Mouse (Mus musculus) gastrocnemius, postnatal 10 days (tissue): ENCODE measurements around the gene Tlx2. TPM values are rescaled to one million over a fixed set of nuclear protein-coding genes. Genes with fewer than 3 reads are reported as not detected.
A peak's percentile ranks its signal among the peaks of the same experiment; 100 is the strongest.

Experiments used
- DNase-seq: peaks from one replicate; pipeline ENCODE4 v3.0.0; 2021; ENCODE audit warnings: mixed read lengths
- long read RNA-seq, 2 experiments: library from polyadenylated mRNA; stranded (forward); transcript quantifications; one replicate each; pipeline ENCODE4 v2.0.0; 2021
- total RNA-seq, 2 experiments: library from RNA; stranded (reverse); gene quantifications; 2 replicates each; pipeline ENCODE4 v1.2.3; 2021

Gene Tlx2
- total RNA-seq, result not detected
- long read RNA-seq, experiment 1, result 0 reads
- long read RNA-seq, experiment 2, result 0 reads

DNA sequence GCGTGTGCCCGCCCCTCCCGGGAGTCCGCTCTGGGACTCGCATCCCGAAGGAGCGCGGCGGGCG is at the start of gene Tlx2:
Gene Tlx2 (minus strand): TSS at position 47 of the 64 bp plus-strand sequence.
- DNase-seq, result no peak

DNA sequence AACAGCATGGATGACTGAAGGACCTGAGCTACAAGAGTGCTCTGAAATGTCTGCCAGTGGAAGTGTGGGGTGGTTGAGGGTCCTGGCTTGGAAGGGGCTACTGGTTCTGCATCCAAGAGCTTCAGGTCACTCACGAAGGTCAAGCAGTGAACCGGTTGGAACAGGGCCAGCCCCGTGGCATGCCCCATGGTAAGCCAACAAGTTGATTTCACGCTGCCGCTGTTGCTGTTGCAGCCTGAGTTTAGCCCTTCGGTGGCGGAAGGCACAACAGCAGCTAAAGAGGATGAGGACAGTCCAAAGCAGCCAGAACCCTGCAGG is 49.6 kb upstream of the Tlx2 start:
- no peak for DNase-seq

DNA sequence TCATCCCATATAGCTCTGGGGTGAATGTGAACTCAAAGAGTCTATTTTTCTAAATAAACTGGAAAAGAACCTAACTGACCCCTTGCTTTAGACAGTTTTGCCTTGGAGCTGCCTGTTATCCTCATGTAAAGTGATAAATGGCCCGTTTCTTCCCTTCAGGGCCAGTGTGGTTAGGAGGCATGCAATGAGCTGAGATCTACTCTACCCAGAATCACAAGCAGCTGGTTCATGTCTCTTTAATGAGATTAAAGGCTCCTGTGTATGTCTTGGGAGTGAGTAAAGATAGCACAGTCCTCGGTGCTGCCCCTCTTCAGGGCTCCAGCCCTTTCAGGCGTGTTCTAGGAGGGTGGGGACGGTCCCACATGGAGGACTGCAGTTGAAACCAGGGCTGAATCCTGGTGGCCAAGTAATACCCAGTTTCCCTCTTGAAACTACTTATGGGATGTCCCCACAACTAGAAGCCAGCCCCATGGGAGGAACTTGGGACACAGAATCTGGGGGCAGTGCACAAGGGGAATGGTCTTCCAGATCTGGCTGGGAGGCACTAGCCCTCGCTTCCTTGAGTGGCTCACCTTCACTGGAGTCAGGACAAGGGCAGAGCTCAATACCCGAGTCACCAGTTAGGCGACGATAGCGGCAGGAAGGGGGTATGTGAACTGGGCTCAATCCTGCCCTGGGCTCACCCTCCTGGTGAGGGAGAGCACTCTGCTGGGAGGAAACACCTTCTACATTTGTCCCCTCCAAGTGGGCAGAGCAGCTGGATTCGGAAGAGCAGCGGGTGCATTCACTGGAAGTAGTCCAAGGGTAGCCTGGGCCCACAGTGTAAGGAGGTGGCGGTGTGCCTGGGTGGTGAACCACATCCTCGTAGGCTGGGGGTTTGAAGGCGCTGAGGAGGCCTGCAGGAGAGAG is 49.0 kb upstream of the Tlx2 start:
- no peak for DNase-seq

DNA sequence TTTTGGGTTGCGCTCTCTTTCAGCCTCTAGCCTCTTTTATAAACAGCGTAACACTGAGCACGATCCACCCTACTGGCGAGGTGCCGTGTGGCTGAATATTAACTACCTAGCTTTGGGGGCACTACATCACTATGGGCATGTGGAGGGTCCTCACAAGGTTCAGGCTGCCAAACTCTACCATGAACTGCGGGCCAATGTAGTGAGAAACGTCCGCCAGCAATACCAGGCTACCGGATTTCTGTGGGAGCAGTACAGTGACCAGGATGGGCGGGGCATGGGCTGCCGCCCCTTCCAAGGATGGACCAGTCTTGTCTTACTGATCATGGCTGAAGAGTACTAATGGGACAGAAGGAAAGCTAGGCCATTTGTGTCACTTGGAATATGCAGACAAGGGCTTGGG is 48.3 kb upstream of the Tlx2 start:
- DNase-seq, result no peak

DNA sequence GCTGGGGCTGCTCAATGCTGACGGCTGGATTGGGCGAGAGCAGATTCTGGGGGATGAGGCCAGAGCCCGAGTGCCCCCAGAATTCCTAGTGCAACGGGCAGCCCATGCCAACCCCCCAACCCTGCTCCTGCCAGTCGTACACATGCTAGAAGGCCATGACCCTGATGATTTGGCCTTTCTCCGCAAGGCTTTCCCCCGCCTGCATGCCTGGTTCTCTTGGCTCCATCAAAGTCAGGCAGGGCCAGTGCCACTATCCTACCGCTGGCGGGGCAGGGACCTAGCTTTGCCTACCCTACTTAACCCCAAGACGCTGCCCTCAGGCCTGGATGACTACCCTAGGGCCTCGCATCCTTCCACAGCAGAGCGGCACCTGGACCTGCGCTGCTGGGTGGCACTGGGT is 47.5 kb upstream of the Tlx2 start:
- DNase-seq, result no peak

DNA sequence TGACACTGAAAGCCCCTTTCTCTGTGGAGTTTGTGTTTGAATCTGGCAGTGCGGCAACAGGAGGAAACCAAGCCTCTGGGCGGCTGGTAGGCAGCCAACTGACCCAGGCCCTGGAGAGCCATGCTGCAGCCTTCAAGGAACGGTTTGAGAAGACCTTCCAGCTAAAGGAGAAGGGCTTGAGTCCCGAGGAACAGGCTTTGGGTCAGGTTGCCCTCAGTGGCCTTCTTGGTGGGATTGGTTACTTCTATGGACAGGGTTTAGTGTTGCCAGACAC is 47.0 kb upstream of the Tlx2 start:
- no peak for DNase-seq

DNA sequence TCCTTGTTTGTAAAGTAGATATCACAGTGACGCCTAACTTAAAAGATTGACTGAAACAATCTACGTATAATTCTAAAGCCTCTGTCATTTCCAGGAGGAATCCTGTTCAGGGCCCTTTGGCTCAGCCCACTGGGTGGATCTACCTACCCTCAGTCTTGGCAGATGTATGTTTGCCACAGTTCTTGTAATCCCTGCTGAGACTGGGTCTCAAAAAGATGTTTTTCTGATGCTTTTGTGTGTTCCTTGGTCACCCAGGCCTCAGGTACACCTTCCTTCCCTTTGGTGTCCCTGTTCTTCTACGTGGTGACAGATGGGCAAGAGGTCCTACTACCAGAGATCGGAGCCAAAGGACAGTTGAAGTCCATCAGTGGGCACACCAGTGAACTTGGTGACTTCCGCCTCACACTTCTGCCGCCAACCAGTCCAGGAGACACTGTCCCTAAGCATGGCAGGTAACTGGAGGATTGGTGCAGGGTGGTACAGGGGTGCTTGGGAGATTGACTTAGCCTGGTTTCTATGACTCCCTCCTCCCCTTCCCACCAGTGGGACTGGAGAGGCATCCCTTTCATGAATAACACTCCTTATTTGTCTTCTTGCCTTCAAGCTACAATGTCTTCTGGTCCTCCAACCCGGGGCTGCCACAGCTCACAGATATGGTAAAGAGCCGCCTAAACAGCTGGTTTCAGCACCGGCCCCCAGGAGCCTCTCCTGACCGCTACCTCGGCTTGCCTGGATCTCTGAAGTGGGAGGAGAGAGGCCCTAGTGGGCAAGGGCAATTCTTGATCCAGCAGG is 46.5 kb upstream of the Tlx2 start:
- DNase-seq, result no peak

DNA sequence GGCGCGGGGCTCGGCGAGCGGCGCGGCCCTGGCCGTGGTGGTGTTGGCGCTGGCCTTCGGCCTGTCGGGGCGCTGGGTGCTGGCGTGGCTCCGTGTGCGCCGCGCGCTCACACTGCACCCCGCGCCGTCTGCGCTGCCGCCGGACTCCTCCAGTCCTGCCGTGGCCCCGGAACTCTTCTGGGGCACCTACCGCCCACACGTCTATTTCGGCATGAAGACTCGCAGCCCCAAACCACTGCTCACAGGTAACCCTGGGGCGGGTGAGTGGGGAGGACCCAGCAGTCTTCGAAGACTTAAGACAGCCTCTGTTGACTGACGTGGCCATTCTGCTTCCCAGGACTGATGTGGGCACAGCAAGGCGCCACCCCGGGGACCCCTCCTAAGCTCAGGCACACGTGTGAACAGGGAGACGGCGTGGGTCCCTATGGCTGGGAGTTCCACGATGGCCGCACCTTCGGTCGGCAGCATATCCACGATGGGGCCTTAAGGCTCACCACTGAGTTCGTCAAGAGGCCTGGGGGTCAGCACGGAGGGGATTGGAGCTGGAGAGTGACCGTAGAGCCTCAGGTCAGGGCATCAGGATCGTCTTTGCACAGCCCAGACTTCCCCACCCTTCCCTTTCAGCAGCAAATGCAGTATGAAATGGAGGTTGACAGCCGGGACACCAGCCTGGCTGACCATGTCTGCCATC is 45.7 kb upstream of the Tlx2 start:
- no peak for DNase-seq

DNA sequence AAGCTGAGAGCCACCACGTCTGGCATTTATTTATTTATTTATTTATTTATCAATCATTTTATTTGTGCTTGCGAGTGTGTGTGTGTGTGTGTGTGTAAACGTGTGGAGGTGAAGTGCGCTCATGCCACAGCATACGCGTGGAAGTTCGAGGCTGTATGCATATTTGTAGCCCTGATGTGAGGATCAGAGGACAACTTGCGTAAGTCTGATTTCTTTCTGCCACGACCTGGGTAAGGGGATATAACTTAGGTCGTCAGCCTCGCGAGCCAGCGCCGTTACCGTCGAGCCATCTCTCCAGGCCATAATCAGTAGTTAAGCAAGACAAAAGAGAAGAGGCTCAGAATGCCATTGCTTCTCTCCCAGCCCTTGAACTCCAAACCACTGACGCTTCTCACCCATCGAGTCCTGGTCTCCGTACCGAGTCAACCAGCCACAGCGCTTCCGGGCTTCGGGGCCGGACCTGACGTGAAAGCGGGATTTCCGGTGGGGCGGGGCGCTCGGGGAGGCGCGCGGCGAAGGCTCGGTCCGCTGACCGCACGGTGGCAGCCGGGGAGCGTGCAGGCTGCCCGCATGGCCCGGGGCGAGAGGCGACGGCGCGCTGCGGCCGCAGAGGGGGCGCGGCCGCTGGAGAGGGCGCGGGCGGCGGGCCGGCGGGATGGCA is 45.0 kb upstream of the Tlx2 start, which contains the start of gene Mogs:
Gene Mogs (plus strand): TSS at position 486 of the 661 bp plus-strand sequence.
- DNase-seq, result peak; percentile 94

DNA sequence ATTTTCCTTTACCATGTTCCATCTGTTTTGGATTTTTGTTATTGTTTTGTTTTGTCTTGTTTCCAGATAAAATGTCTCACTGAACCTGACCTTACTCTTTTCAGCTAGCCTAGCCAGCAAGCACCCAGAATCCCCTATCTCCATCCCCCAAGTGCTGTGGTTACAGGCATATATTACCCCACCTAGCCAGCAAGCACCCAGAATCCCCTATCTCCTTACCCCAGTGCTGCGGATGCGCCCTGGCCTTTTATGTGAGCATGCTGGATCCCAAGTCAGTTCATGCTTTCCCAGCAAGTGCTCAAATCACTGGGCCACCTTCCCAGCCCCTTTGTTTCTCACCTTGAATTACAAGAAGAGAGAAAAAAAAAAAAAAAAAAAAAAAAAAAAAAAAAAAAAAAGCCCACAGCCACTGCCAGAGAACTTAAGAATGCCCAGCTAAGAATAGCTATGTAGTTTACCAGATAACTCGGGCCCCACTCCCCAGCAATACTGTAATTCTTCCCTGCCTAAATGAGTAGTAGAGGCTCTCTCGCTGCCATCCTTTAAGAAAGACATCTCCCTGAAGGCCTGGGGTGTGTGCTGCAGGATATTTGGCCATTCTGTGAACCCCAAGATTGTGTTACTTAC is 41.5 kb upstream of the Tlx2 start:
- DNase-seq, result no peak

DNA sequence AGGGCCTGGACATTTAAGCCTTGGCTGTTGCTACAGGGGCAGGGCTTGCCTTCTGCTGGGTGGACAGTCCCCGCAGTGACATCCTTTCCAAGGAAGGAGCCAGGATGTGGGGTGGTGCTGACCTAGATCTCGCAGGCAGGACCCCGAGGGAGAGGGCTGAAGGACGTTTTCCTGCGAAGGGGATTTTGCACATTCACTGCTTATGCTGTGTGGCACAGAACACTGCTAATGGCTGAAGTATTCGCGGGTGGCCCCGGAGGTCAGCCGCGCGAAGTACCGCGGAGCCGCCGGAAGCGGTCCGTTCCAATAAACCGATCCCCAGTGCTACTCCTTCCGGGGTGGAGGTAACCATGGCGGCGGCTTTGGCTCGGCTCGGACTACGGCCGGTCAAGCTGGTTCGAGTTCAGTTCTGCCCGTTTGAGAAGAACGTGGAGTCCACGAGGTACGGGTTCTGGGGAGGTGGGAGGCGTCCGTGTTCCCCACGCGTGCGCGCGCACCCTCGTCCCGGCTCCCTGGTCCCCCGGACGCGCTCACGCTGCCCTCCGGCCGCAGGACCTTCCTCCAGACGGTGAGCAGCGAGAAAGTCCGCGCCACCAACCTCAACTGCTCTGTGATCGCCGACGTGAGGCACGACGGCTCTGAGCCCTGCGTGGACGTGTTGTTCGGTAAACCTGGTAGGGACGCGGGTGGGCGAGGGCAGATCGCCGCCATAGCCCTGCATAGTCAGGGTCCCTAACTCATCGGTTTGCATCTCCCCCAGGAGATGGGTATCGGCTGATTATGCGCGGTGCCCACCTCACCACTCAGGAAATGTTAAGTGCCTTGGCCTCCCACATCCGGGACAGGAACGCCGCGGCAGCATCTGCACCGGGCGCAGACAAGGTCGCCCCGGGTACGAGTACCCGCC is 38.9 kb upstream of the Tlx2 start, which contains the start of gene Mrpl53:
Gene Mrpl53 (plus strand): TSS at position 279 of the 907 bp plus-strand sequence.
- DNase-seq, result peak; percentile 84

DNA sequence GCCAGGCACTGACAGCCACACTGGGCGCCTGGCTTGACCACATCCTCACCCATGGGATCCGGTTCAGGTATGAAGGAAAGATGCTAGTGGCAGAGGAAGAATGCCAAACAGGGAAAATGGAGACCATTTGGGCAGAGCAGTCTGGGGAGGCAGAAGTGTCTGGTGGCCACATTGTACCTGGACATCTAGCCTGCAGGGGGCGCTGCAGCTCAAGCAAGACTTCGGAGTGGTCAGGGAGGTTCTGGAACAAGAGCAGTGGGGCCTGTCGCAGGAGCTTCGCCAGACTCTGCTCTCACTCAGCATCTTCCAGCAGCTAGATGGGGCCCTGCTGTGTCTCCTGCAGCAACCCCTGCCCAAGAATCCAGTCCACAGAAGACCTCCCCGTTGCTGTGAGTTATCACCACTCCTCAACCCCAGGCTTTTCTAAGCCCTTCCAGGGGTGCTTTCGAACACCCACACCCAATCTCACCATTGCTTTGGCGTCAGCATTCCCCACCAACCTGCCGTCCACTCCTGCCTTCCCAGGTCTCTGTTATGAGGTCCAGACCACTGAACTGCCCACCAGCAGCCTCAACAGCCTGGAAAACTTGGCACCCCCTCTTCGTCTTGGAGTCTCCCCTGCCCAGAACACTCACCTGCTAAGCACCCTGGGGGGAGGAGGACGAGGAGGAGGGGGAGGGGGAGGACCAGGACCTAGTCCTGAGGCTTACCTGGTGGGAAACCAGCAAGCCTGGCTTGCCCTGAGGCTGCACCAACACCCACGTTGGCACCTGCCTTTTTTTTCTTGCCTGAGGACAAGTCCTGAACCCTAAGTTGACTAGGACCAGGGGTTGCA is 37.7 kb upstream of the Tlx2 start:
- peak; percentile 88 for DNase-seq

DNA sequence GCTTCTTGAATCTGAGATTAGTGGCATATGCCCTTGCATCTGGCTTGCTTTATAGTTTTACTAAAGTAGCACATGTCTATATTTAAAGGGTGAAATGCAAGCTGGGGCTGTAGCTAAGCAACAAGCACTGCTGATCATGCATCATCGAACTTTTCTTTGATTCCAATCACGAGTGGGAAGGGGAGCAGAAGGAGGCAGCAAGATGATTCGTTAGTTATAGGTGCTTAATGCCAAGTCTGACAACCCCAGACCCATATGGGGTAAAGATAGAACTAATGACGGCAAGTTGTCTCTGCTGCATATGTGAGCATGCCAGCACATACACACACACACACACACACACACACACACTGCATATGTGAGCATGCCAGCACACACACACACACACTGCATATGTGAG is 34.1 kb upstream of the Tlx2 start:
- DNase-seq, result no peak

DNA sequence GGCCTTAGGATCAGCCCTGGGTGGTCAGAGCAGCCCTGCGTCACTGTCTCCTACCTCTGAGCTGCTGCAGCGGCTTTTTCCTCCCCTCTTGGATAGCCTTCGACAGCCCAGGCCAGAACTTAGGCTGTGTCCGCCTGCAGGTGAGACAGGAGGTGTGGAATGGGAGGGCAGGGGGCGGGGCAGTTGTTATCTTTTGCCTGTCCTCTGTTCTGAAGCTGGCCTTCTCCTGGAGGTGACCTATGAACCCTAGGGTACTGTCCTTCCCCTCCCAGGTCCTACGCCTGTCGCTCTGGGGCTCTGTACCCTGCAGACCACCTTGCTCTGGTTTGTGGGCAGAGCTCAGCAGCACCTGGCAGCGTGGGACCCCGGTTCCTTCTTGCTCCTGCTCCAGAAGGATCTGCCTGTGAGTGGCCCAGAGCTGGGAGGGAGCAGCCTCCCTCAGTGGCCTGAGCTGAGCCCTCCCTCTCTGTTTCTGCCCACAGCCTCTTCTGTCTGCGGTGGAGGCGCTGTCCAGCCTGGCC is 33.1 kb upstream of the Tlx2 start:
- DNase-seq, result no peak

DNA sequence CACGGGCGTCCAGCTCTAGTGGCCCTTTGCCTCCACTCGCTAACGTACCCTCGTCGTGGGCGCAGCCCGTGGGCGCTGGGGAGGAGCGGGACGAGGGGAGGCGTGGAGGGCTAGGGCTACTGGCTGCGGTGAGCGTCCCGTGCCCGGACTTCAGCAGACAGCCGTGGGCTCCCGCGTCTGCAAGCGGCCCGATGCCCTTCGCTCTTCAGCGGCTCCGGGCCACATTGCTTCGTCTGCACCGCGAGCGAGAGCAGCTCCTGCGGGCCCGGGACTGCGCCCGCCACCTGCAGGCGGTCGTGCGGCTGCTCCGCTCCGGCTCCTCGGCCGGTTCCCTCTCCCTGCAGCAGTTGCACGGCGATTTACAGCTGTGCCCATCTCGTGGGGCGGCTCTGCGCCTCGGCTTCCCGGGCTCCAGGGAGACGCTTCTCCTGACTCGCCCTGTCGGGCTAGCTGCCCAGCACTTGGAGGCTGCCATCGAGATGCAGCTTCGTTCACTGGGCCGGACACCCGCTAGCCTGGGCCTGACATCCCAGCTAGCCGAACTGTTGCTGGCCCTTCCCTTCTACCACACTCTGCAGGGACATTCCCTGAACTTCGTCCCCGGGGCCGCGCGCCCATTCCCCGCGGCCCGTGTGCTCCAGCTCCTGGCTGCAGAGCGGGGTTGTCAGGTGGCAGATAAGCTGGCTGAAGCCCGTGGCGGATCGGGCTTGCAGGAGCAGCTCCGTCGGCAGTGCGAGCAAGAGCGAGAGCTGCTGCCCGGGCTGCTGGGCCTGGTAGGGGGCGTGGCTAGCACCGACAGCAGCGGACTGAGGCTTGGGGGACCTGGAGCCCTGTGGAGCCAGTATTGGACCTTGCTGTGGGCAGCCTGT is 31.8 kb upstream of the Tlx2 start:
- DNase-seq, result peak; percentile 70

DNA sequence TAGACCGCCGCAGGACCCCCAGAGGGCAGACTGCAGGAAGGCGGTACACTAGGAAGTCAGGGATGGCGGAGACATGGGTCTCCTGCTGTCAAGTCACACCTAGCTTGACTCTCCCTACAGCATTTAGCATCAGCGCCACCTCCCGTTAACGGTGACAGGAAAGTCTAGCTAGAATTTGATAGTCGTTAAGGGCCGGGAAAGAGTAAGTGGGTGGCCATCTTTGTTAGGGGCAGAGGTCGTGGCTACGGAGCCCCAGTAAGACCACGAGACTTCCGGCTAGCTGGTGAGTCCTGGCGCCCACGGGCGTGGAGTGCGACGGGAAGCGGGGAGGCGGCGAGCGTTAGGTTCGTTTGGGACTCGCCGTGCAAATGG is 31.2 kb upstream of the Tlx2 start, which contains the start of the genes Ccdc142 and Gm42688:
Gene Ccdc142 (plus strand): TSS at position 286 of the 372 bp plus-strand sequence.
Gene Gm42688 (plus strand): TSS at position 302 of the 372 bp plus-strand sequence.
- DNase-seq, result peak; percentile 79

DNA sequence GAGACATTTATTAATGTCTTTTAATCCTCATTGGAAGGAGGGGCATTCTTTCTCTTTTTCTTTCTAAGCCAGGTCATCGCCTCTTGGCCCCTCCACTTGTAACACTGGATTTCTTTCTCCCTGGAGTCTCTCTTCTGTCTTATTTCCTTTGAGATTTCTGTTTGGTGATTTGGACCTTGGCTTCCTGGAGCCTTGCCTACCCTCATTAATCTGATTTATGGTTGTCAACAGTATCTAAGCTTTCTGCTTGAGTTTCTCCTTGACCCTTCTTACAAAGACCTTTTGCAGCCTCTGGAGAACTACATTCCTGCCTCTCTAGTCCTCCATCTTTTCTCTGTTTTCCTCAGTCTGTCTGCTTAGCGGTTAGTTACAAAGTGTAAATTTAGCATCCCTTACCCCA is 28.3 kb upstream of the Tlx2 start:
- no peak for DNase-seq

DNA sequence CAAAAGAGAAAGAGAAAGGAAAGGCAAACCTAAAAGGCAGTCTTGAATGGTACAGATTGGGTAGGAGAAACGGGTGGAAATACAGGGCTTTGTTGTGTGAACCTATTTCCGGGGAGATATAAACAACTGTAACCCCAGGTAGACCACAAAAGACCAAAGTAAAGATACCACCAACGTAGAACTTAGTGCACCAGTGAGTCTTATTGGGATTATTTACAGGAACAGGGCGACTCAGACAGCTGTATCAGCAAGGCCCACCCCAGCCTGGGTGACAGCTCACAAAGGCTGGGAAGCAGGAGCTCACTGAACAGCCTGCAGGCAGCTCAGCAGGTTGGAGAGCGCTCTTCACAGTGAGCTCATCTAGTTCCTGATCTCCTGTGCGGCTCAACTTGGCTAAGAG is 25.9 kb upstream of the Tlx2 start:
- DNase-seq, result no peak
